ENCODE assay signal across 11 mouse cellular contexts in the genomic region with DNA sequence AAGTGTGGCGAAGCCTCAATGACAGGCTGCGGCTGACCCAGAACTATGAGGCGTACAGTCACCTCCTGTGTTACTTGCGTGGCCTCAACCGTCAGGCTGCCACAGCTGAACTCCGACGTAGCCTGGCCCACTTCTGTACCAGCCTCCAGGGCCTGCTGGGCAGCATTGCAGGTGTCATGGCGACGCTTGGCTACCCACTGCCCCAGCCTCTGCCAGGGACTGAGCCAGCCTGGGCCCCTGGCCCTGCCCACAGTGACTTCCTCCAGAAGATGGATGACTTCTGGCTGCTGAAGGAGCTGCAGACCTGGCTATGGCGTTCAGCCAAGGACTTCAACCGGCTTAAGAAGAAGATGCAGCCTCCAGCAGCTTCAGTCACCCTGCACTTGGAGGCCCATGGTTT. TPM values are rescaled to one million over a fixed set of nuclear protein-coding genes. Genes with fewer than 3 reads are reported as not detected.
DNase-seq lines count a peak whose midpoint lies in the region; ATAC-seq lines count a peak whose summit lies in the region.
"Had no signal": no experiment of that assay in that cellular context is flagged by ENCODE, and none has a peak within 500 bp of the region (broad histone marks: within the 10 kb centered on the region; RNA-seq: fewer than 3 reads in every experiment).

No protein-coding gene starts in this region.

- no peaks in the 10 kb centered on the region for H3K27me3 ChIP-seq in kidney, embryonic 14.5 days (ENCODE audit: control insufficient read depth, insufficient read depth, low read length)

- no peak overlapping the region for H3K9ac ChIP-seq in kidney, embryonic 14.5 days (ENCODE audit: low read depth, low read length)

- peak; percentile 33 for DNase-seq in left cerebral cortex, postnatal 4 days
- no peak for DNase-seq in left cerebral cortex, postnatal 14 days (ENCODE audit: low spot score in 2 of 2)
- peak; percentile 54 to 67 for DNase-seq in adrenal gland, postnatal 36 days
- DNase-seq in naive thymus-derived CD4-positive, alpha-beta T cell, adult 2 months (ENCODE audit: low read depth) = peak; percentile 41
- no peak for DNase-seq in cerebellum, postnatal 25 days
- DNase-seq: cerebellum, adult 9-11 months; layer of hippocampus, adult 9-11 months; right cerebral cortex, postnatal 4 days had no signal

- peaks cover 32% of the 10 kb centered on the region for H3K4me1 ChIP-seq in kidney, embryonic 14.5 days (ENCODE audit: control insufficient read depth, insufficient read depth, low read length)

- H3K27ac ChIP-seq in kidney, embryonic 14.5 days (ENCODE audit: low read depth, low read length) = peak overlapping the region; percentile 47; the same call in 1 of the 2 replicates

- peaks cover 5% of the 10 kb centered on the region; the same call in 1 of the 2 replicates for H3K36me3 ChIP-seq in kidney, embryonic 14.5 days (ENCODE audit: control insufficient read depth, insufficient read depth, low read length)

- intact Hi-C loops in left cerebral cortex, postnatal 4 days (cut with DNase I) = no loop called here
- intact Hi-C loops in left cerebral cortex, postnatal 14 days (cut with DNase I) = no loop called here

- 59% methylated on average over 11 of the region's 11 CpGs for WGBS in kidney, embryonic 14.5 days

- no peak overlapping the region for H3K4me2 ChIP-seq in kidney, embryonic 14.5 days (replicated peaks; ENCODE audit: low read depth, low read length)

- no peak for ATAC-seq in kidney, embryonic 14.5 days (ENCODE audit: low FRiP score, low TSS enrichment)
- ATAC-seq in CD4-positive, CD25-positive, alpha-beta regulatory T cell, adult 4 months = no peak

- no peaks in the 10 kb centered on the region for H3K9me3 ChIP-seq in kidney, embryonic 14.5 days (ENCODE audit: control insufficient read depth, low read length)

- no peak overlapping the region for H3K4me3 ChIP-seq in kidney, embryonic 14.5 days (ENCODE audit: low read length)

RNA-seq across cellular contexts. Expression of gene AC109138.7, which starts 8.0 kb away (rescaled TPM):
- total RNA-seq in left cerebral cortex, postnatal 4 days (2021) = not detected
- total RNA-seq in left cerebral cortex, postnatal 14 days (2021) = not detected
- not detected for total RNA-seq in adrenal gland, postnatal 36 days (2021)
- polyA plus RNA-seq in kidney, embryonic 14.5 days (2014; fragmentation: Nextera tagmentation; extraction: Ambion mirVana) = not detected in 2 replicates
- not detected for polyA plus RNA-seq in CD4-positive, CD25-positive, alpha-beta regulatory T cell, adult 4 months (2017; shearing (Covaris generic))
- total RNA-seq: gastrocnemius, adult 18-20 months had no signal

RNA-seq across cellular contexts. Expression of gene Clcf1, which starts 8.1 kb away (rescaled TPM):
- 1 to 10 TPM; 1.2 to 1.3 TPM for total RNA-seq in left cerebral cortex, postnatal 4 days (2021)
- 1 to 10 TPM; 1.3 to 1.5 TPM for total RNA-seq in left cerebral cortex, postnatal 14 days (2021)
- 10 to 100 TPM in 1 of 2 experiments, 1 to 10 TPM in 1; 6.3 to 17.4 TPM for total RNA-seq in adrenal gland, postnatal 36 days (2021)
- 5.7 and 5.9 TPM in 2 replicates for polyA plus RNA-seq in kidney, embryonic 14.5 days (2014; fragmentation: Nextera tagmentation; extraction: Ambion mirVana)
- polyA plus RNA-seq in CD4-positive, CD25-positive, alpha-beta regulatory T cell, adult 4 months (2017; shearing (Covaris generic)) = 10 to 100 TPM; 35.0 to 46.5 TPM

RNA-seq across cellular contexts. Expression of gene Pold4, which starts 9.5 kb away (rescaled TPM):
- total RNA-seq in left cerebral cortex, postnatal 4 days (2021) = 10 to 100 TPM; 11.3 to 11.9 TPM
- 10 to 100 TPM; 16.2 to 16.9 TPM for total RNA-seq in left cerebral cortex, postnatal 14 days (2021)
- 10 to 100 TPM; 50.2 to 54.4 TPM for total RNA-seq in adrenal gland, postnatal 36 days (2021)
- 26.4 and 28.2 TPM in 2 replicates for polyA plus RNA-seq in kidney, embryonic 14.5 days (2014; fragmentation: Nextera tagmentation; extraction: Ambion mirVana)
- polyA plus RNA-seq in CD4-positive, CD25-positive, alpha-beta regulatory T cell, adult 4 months (2017; shearing (Covaris generic)) = 100 to 1,000 TPM; 117 to 127 TPM

RNA-seq across cellular contexts. Expression of gene Rad9a, which starts 20.7 kb away (rescaled TPM):
- 10 to 100 TPM in 1 of 2 experiments, 1 to 10 TPM in 1; 9.8 to 10.6 TPM for total RNA-seq in left cerebral cortex, postnatal 4 days (2021)
- total RNA-seq in left cerebral cortex, postnatal 14 days (2021) = 1 to 10 TPM; 6.4 to 9.0 TPM
- 1 to 10 TPM; 7.6 TPM for total RNA-seq in adrenal gland, postnatal 36 days (2021)
- 34.7 and 39.5 TPM in 2 replicates for polyA plus RNA-seq in kidney, embryonic 14.5 days (2014; fragmentation: Nextera tagmentation; extraction: Ambion mirVana)
- polyA plus RNA-seq in CD4-positive, CD25-positive, alpha-beta regulatory T cell, adult 4 months (2017; shearing (Covaris generic)) = 10 to 100 TPM; 63.6 to 83.6 TPM

RNA-seq across cellular contexts. Expression of gene Ppp1ca, which starts 30.3 kb away (rescaled TPM):
- total RNA-seq in left cerebral cortex, postnatal 4 days (2021) = 100 to 1,000 TPM; 318 to 333 TPM
- 100 to 1,000 TPM; 323 to 336 TPM for total RNA-seq in left cerebral cortex, postnatal 14 days (2021)
- 100 to 1,000 TPM; 403 to 410 TPM for total RNA-seq in adrenal gland, postnatal 36 days (2021)
- polyA plus RNA-seq in kidney, embryonic 14.5 days (2014; fragmentation: Nextera tagmentation; extraction: Ambion mirVana) = 987 and 1,041 TPM in 2 replicates
- polyA plus RNA-seq in CD4-positive, CD25-positive, alpha-beta regulatory T cell, adult 4 months (2017; shearing (Covaris generic)) = 100 to 1,000 TPM; 835 to 936 TPM

Comparison
In these comparisons a context has a peak if more than half of its experiments do, and no peak if none do; other contexts are left out.
1. DNase-seq: peak in left cerebral cortex, postnatal 4 days (single experiment), adrenal gland, postnatal 36 days (2 of 2) and naive thymus-derived CD4-positive, alpha-beta T cell, adult 2 months (single experiment); none in left cerebral cortex, postnatal 14 days (0 of 2) and cerebellum, postnatal 25 days (0 of 2).